Mouse (Mus musculus): ENCODE data around the gene Sspn.

DNA sequence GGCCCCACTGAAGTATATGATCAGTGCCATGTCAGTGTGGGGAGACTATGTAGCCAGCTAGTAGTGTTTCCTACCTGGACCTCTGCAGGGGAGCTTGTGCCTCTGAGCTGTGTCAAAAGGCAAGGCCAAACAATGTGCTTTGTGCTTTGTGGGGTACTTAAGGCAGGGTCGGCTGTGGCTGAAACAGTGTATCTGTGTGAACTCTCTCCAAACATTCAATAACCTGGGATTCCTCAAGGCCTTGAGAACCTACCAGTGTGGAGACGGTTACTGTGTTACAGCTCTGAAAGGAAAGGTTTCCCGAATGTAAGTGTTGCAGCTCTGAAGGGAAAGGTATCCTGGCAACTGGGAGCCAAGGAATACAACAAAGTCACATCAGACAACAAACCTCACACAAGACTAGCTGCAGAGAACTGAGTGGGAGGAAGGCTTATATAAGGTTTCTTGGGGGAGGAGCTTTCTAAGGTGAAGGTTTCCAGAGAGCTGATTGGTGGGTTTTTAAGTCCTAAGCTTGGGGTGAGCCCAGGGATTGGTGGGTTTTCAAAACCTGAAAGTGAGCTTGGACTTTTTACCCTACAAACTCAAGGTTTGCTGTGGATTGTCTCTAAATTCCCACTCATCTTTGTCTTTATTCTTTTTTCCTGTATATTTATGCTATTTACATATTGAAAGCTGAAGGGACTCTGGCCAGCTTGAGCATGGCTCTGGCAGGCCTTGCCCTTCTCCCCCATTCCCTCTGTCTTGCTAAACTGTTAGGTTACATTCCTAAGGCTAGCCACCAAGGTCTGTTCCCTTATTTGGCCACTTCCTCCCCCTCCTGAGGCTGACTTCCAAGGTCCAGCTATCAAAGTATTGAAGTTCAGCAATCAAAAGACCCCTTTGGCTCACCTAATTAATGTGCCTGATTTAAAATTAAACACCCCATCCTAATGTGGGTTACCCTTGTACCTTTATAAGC, 20.7 kb upstream of the Sspn start:
- TF ChIP-seq CTCF (IDR thresholded peaks at IDR 0.05; ENCODE audit: low read depth, low read length) (no peak), POLR2A (IDR thresholded peaks at IDR 0.05; ENCODE audit: insufficient read depth, low read length) (no peak)

Data from ES-Bruce4 (cell line).